Mouse (Mus musculus) liver (tissue): ENCODE data around the gene Gpr156.
"Not testable (repeated sequence)": the region's sequence is repeated elsewhere in the genome, so short reads cannot be mapped to it uniquely, and the experiment has no call there.

Experiments
- DNase-seq: peaks from one replicate; pipeline ENCODE4 v3.0.0-alpha.2; 2020; ENCODE audit warnings: mixed read lengths

Gene Gpr156

DNA sequence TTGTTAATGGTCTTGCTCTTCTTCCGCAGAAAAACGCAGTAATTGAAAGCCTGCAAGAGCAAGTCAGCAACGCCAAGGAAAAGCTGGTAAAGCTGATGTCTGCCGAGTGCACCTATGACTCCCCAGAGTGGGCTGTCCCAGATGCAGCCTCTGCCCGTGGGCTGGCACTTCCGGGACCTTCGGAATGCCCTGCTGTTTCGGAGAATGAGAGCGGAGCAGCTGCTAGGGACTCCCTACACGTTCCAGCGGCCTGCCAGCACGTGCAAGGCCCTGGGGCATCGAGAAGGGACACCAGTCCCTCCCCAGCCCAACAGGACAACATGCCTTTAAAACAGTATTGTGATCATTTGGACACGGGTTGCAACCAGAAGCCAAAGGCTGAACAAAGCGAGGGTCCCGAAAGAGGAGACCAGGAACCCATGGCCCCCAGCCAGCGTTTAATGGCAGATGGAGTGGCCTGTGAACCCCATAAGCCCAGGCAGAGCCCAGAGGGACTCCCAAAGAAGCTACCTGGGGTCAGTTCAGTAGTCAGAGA is 88.3 kb downstream of the Gpr156 start:
- DNase-seq, result no peak

DNA sequence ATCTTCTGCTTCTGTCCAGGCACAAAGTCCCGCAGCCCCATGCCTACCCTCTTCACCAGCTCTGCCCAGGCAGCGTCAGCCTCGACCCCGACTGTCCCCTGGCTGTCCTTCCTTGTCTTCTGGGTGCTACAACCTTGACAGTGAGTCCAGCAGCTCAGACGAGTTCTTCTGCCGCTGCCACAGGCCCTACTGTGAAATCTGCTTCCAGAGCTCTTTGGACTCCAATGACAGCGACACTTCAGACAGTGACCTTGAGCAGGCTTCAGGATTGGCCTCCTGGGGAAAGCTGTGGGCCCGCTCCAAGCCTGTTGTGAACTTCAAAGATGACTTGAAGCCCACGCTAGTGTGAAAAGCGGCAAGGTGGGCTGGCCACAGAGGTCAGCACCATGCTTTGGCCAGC is 89.2 kb downstream of the Gpr156 start:
- DNase-seq, result no peak

DNA sequence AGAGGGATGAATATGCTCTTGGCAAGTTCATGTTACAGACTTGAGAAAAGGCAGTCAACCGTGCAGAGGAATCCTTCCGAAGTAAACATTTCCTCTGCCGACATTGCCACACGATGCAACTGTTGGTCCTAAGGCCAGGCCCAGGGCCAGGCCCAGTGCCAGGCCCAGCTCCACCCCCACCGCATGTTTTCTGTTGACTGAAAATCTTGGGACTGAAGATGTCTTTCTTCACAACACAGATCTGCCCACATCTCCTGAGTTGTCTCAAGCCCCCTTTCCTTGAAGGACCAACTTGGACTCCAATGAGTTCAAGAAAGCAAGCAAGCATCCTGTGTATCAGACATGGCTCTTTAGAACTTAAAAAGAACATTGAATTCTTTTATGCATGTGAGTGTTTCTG is 92.1 kb downstream of the Gpr156 start:
- DNase-seq, result no peak

DNA sequence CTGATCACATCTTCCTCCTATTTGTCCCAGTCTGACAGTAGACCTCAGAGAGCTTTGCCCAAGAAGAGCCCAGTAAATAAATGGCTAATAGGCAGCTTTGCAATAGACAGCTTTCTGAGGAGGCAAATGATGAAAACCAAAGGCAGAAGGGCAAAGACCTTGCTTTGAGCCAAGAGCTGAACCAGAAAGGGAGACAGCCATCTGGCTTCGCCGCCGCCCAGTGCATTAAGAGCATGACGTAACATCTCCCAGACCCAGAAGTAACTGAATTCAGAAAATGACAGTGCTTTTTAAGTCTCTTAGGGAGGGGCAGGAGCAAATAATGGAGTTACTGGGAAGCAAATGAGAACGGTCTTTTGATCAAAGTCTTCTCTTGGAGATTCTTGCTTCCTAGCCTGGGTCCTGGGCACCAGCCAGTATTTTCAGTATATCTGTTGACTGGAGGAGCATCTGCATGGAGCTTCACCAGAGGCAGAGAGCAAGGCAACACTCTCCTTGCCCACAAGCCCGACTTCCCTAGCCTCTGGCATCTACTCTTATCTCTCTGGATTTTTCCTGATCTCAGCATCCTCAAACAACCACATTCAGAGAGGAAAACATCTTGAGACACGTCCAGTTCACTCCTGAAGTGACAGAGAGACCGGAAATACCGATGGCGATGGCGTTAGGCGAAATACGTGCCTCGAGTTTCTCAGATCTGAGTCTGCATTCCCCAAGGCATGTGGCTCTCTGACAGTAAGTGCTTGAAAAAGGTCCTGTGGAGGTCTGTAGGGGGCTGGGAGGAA is 92.9 kb downstream of the Gpr156 start:
- DNase-seq, result no peak

DNA sequence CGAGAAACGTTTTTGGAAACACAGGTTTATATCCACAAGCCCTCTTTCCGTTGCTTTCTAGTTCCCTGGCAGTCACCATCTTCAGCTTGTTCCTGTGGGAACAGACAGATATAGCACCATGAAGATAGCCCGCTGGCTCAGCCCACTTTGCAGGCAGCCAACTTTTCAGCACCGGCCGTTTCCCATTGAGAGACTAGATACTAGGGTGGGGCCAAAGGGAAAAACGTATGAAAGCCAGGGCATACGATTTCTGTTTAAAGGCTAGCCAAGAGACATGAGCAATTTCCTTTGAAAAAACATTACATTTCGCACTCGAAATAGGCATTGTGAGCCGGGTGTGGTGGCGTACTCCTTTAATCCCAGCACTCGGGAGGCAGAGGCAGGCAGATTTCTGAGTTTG is 95.2 kb downstream of the Gpr156 start:
- no peak for DNase-seq

DNA sequence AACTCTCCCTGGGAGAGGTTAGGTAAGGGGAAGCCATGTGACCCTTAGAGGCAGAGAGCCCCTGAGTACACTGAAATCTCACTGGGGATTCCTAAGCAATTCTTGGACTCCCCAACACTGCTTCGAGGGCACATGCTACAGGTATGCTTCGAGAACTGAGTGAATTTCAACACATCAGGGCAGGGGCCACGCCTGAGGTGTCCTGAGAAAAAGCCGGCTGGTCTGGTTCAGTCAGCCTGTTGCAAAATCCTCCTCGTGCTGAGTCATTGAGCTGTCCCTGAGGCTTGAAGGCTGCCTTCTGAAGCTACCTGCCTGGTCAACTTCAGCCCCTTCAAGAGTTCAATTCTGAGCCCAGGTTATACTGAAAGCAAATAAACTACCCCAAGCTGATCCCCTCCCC is 96.1 kb downstream of the Gpr156 start:
- no peak for DNase-seq

DNA sequence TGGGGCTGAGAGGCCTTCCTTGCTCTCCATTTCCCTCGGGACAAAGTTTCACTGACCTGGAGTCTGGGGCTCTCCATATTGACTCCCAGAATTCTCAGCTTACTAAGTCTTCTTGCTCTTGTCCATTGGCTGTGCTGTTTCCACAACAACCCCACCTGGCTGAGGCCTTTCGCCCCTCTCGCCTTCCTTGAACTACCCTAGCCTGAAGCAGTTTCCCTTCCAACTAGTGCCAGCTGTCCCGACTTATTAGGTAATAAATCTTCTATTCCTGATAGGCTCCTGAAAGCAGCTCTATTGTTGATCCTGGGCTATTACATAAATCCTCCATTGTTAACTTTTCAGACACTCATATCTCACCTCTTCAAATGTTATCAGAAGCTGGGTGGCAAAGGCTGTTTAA is 96.6 kb downstream of the Gpr156 start:
- DNase-seq, result no peak

DNA sequence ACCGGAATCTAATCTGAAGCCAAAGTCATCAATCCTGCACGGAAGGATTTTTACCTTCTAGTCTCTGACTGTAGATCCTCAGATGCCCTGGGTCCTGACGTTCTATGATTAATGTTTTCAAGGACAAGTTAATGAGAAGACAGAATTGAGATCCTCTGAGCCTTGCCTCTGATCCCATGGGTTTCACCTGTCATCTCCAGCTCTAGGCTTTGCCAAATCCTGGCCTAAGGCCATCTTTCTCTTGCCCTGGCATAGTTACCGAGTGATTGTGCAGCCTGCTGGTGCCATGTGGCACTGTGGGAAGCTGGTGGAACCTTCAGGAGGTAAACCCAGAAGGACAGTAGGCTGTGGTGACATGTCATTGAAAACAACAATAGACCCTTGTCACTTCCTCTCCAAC is 98.7 kb downstream of the Gpr156 start:
- no peak for DNase-seq

DNA sequence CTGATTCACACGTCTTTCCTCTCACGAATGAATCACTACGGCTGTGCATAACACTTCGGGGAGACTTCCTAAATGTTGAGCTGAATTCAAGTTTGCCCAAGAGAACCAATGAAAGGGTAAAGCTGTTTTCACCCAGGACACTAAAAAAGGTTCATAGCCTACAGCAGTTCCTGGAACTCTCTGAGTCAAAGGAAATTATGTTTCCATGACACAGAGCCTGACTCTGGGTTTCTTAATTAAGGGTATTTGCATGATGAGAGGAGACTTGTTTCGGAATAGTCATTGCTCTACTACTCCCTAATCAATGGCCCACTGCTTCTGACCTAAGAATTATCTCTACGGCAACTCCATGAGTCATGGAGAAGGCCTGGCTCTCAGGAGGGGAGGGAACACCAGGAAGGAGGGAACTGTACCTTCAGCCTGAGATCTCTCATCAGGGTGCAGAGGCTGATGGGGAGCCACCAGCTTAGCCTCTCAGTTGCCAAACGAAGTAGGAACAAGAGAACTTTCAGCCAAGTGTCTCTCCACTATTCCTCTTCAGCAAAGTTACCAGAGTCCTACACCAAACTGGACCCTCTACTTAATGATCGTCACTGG is 100.7 kb downstream of the Gpr156 start:
- DNase-seq, result no peak

DNA sequence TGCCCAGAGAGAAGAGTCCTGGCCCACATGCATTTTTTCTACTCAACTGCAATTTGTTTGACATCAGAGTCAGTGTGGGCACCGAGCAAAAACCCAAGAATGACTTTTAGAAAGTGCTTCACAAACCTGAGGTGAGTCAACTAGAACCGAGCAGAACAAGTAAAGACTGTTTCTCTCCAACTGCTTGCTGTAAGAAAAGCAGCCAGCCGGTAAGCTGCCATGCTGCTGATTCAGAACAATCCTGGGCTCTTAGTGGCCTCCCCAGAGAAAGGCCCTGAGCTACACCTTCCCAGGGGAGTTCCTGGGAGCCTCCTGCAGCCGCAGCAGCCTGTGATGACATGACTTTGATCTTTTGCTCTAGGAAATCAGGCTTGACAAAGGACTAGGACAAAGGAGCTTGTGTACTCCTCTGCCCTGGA is 101.7 kb downstream of the Gpr156 start:
- no peak for DNase-seq

DNA sequence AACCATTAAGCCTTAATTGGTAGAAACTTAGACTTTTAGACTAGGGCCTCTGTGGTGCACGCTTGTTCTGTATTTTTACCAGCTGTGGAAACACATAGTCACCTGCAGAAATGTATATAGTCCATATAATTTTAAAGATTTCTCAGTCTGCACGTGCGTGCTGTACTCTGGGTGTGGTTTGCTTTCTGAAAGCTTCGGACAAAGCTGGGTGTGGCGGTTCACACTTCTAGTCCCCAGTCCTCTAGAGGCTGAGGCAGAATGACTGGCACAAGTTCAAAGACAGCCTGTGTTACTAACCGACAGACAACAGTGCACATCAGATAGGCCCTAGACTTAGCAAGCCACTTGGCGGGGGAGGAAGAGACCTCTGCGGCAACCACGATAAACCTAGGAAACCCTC is 116.3 kb downstream of the Gpr156 start:
- DNase-seq, result no peak

DNA sequence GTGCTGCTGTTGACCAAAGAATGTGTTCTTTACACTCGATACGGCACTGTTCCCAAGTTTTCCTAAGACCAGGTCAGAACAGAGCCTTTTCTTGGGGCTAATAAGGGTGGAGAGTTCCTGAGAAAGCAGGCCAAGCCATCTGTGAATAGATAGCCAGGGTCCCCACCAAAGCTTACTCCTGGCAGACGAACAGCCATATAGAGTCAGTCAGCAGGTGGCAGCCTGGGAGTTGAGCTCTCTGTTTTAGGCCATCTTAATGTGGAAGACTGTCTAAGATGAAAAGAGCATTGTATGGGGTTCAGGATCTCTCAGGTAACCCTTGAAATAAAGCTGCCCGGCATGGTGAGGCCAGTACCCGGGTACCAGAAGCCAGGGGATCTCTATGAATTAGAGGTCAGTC is 116.8 kb downstream of the Gpr156 start:
- no peak for DNase-seq

DNA sequence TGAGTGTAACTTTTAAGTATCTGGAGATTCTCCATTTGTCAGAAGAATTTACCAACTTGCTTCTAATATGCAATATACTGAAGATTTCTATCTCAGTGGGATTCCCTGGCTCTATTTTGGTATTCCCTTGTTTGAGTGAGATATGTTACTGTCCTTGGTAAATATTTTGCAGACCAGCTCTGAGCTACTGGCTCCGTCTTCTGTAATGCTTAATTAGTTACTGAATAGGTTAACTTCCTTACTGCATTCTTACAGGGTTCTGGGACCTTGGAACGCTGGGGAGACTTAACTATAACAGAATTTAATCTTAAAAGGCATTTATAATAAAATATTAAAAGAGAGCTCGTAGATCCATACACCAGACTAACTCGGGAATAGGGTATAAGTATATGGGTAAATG is 121.8 kb downstream of the Gpr156 start:
- DNase-seq, result not testable (repeated sequence)

DNA sequence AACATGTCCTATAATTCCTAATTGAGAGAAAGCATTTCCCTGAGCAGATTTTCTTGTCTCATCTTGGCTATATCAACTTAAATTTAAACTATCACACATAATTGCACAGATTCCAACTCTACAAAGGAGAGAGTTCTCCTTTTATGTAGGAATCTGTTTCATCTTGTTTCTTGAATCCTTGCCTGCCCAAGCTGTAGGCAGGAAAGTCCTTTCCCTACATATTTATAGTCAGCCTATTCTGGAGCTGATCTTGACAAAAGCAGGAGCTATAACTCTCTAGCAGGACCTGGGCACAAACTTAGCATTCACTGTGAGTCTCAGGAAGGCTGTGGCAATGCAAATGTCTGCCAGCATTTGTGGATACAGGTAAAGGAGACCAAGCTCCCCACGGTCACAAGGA is 125.9 kb downstream of the Gpr156 start:
- DNase-seq, result no peak

DNA sequence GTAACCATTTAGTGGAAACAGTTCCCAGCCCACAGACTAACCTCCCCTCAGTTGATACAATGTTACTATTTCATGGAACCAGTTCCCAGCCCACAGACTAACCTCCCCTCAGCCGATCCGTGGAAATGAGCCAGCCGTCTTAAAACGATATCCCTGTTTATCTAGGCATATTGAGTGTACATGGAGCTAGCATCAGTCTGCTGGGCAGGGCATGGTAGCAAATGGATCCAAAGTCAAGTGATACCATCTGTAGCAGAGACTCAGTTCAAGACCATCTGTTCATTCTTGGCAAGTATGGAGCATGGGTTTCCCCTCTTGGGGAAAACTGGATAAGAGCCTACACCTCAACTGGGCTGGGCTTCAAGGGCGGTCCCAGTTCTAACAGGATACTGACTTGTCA is 128.3 kb downstream of the Gpr156 start:
- no peak for DNase-seq

DNA sequence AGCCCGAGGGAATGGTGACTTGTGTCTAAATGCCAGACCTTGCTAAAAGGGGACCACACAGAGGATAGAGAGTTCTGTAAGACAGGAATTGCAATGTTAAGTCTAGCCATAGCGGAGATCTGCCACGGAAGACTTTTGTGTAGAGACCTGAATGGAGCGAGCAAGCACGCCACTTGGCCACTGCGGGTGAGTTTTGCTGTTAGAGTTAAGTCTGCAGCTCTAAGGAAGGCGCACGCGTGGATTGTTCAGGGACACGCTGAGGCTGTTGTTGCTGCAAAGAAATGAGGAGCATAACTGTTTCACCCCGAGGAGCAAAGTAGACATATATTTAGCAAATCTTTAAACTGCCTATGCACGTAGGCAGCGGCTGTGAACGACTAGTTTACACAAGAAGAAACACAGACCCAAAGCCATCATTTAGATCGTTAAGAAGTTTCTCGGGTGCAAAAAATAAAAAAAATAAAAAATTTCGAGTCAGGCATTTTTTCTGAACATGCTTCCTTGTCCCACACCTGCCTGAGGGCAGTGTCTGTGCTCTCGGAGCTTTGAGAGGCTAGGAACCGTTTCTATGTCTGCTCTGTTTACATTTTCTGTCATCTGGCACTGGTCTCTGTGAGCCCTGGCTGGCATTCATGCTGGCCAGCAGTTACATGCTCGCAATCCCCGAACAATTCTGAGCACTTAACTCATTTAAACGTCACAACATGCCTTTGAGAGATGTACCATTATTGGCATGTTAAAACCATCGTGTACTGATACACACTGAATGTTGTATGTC is 131.7 kb downstream of the Gpr156 start:
- no peak for DNase-seq
